Mouse (Mus musculus) CH12.LX (cell line): Measurements from ENCODE around the gene Msmb. TPM values are rescaled to one million over a fixed set of nuclear protein-coding genes. Genes with fewer than 3 reads are reported as not detected.
A peak's percentile ranks its signal among the peaks of the same experiment; 100 is the strongest.

ENCODE experiments used
- DNase-seq: peaks from one replicate; pipeline ENCODE4 v3.0.0-alpha.2; 2013; ENCODE audit errors: extremely low read depth
- H3K27ac ChIP-seq: 2 replicates; pipeline ENCODE4 v1.5.1; 2012; ENCODE audit warnings: low read depth, mild to moderate bottlenecking, control low read depth, moderate library complexity; ENCODE audit not compliant: insufficient read depth
- H3K27me3 ChIP-seq: replicated peaks from 2 replicates; pipeline ENCODE3; 2012; ENCODE audit warnings: inconsistent platforms
- H3K36me3 ChIP-seq, 2 experiments: replicated peaks in 1 of 2; 2 replicates each; pipeline versions ENCODE3 to v1.6.1; 2012; ENCODE audit warnings: inconsistent platforms in 1 of 2, low read length in 1 of 2, mild to moderate bottlenecking in 1 of 2, mixed read lengths in 1 of 2, moderate library complexity in 1 of 2; ENCODE audit not compliant: control insufficient read depth in 1 of 2, insufficient read depth in 1 of 2
- H3K4me1 ChIP-seq, 2 experiments: 2 replicates each; pipeline ENCODE4 v1.6.1; 2012; ENCODE audit warnings: inconsistent platforms in 1 of 2, moderate library complexity in 1 of 2; ENCODE audit not compliant: insufficient read depth in 2 of 2, control insufficient read depth in 1 of 2
- H3K4me2 ChIP-seq: 2 replicates; pipeline ENCODE4 v1.6.1; 2012; ENCODE audit warnings: low read depth, mild to moderate bottlenecking, control low read depth; ENCODE audit not compliant: poor library complexity, insufficient read depth, severe bottlenecking
- H3K4me3 ChIP-seq, 3 experiments: fragments of 150-350 bp in 1 of 3; sonication (generic) in 1 of 3; replicated peaks in 1 of 3; 2 replicates each; pipeline versions ENCODE3 to v1.5.1; 2011 to 2012; ENCODE audit warnings: low read depth in 2 of 3, low read length in 2 of 3, mild to moderate bottlenecking in 2 of 3, moderate library complexity in 2 of 3, control low read depth in 1 of 3, improper control_type of control experiment in 1 of 3, inconsistent platforms in 1 of 3, mixed read lengths in 1 of 3; ENCODE audit not compliant: poor library complexity in 1 of 3
- H3K79me2 ChIP-seq: replicated peaks from 2 replicates; pipeline ENCODE4 v1.6.1; 2012; ENCODE audit warnings: mild to moderate bottlenecking, moderate library complexity; ENCODE audit not compliant: control insufficient read depth, poor library complexity, insufficient read depth, severe bottlenecking; ENCODE audit errors: extremely low read depth
- H3K9ac ChIP-seq: 2 replicates; pipeline ENCODE4 v1.6.1; 2012; ENCODE audit warnings: low read depth, mild to moderate bottlenecking, control low read depth, moderate library complexity; ENCODE audit not compliant: insufficient read depth
- H3K9me3 ChIP-seq: replicated peaks from 2 replicates; pipeline ENCODE3; 2012; ENCODE audit warnings: low read length, inconsistent platforms, mixed read lengths
- BHLHE40 ChIP-seq: IDR thresholded peaks from 2 replicates; pipeline ENCODE4 v1.6.1; 2011; ENCODE audit warnings: mild to moderate bottlenecking, low read depth, low read length, improper control_type of control experiment
- CHD2 ChIP-seq: IDR thresholded peaks from 2 replicates; pipeline ENCODE4 v1.6.1; 2011; ENCODE audit warnings: low read length, improper control_type of control experiment
- ELF1 ChIP-seq: IDR thresholded peaks from 2 replicates; pipeline ENCODE4 v1.6.1; 2014; ENCODE audit warnings: low read depth, mild to moderate bottlenecking, inconsistent platforms, low read length, improper control_type of control experiment
- ETS1 ChIP-seq: conservative IDR thresholded peaks from 2 replicates; pipeline ENCODE4 v1.6.1; 2012; ENCODE audit warnings: low read depth, mild to moderate bottlenecking, inconsistent platforms, low read length, improper control_type of control experiment, moderate library complexity
- HCFC1 ChIP-seq: IDR thresholded peaks from 2 replicates; pipeline ENCODE4 v1.6.1; 2012; ENCODE audit warnings: low read depth, mild to moderate bottlenecking, inconsistent platforms, low read length, improper control_type of control experiment
- IRF4 ChIP-seq: IDR thresholded peaks from 2 replicates; pipeline ENCODE4 v1.6.1; 2014; ENCODE audit warnings: low read depth, mild to moderate bottlenecking, inconsistent platforms, low read length, improper control_type of control experiment
- JUND ChIP-seq: conservative IDR thresholded peaks from 2 replicates; pipeline ENCODE4 v1.6.1; 2011; ENCODE audit warnings: low read depth, low read length, improper control_type of control experiment
- KAT2A ChIP-seq: IDR thresholded peaks from 2 replicates; pipeline ENCODE4 v1.6.1; 2012; ENCODE audit warnings: low read length, improper control_type of control experiment, inconsistent platforms; ENCODE audit not compliant: insufficient replicate concordance
- MAFK ChIP-seq: IDR thresholded peaks from 2 replicates; pipeline ENCODE4 v1.6.1; 2011; ENCODE audit warnings: low read length, improper control_type of control experiment; ENCODE audit not compliant: insufficient replicate concordance
- MAX ChIP-seq: IDR thresholded peaks from 2 replicates; pipeline ENCODE4 v1.6.1; 2011; ENCODE audit warnings: low read length, improper control_type of control experiment
- MXI1 ChIP-seq: IDR thresholded peaks from 2 replicates; pipeline ENCODE4 v1.6.1; 2011; ENCODE audit warnings: mild to moderate bottlenecking, low read depth, low read length, improper control_type of control experiment
- MYC ChIP-seq: IDR thresholded peaks from 2 replicates; pipeline ENCODE4 v1.6.1; 2011; ENCODE audit warnings: low read depth, mild to moderate bottlenecking, improper control_type of control experiment, low read length
- NELFE ChIP-seq: IDR thresholded peaks from 2 replicates; pipeline ENCODE4 v1.6.1; 2011; ENCODE audit warnings: low read depth, low read length, improper control_type of control experiment
- NRF1 ChIP-seq: IDR thresholded peaks from 2 replicates; pipeline ENCODE4 v1.6.1; 2014; ENCODE audit warnings: low read depth, mild to moderate bottlenecking, inconsistent platforms, low read length, improper control_type of control experiment, moderate library complexity
- PAX5 ChIP-seq: IDR thresholded peaks from 2 replicates; pipeline ENCODE4 v1.6.1; 2012; ENCODE audit warnings: low read length, inconsistent platforms, mixed read lengths
- POLR2A ChIP-seq: IDR thresholded peaks from 2 replicates; pipeline ENCODE4 v1.6.1; 2011; ENCODE audit warnings: low read depth, mild to moderate bottlenecking, improper control_type of control experiment, low read length
- SIN3A ChIP-seq: IDR thresholded peaks from 2 replicates; pipeline ENCODE4 v1.6.1; 2012; ENCODE audit warnings: low read length, improper control_type of control experiment, inconsistent platforms
- TBP ChIP-seq: conservative IDR thresholded peaks from 2 replicates; pipeline ENCODE4 v1.6.1; 2011; ENCODE audit warnings: low read depth, low read length, improper control_type of control experiment
- TCF12 ChIP-seq: IDR thresholded peaks from 2 replicates; pipeline ENCODE4 v1.6.1; 2014; ENCODE audit warnings: low read depth, mild to moderate bottlenecking, inconsistent platforms, low read length, improper control_type of control experiment
- UBTF ChIP-seq: IDR thresholded peaks from 2 replicates; pipeline ENCODE4 v1.6.1; 2012; ENCODE audit warnings: low read depth, mild to moderate bottlenecking, inconsistent platforms, low read length, improper control_type of control experiment, moderate library complexity
- USF2 ChIP-seq: conservative IDR thresholded peaks from 2 replicates; pipeline ENCODE4 v1.6.1; 2011; ENCODE audit warnings: low read depth, low read length, improper control_type of control experiment
- ZKSCAN1 ChIP-seq: IDR thresholded peaks from 2 replicates; pipeline ENCODE4 v1.6.1; 2012; ENCODE audit warnings: low read depth, inconsistent platforms, low read length, improper control_type of control experiment, borderline replicate concordance
- ZMIZ1 ChIP-seq: IDR thresholded peaks from 2 replicates; pipeline ENCODE4 v1.6.1; 2012; ENCODE audit warnings: low read depth, mild to moderate bottlenecking, inconsistent platforms, low read length, improper control_type of control experiment
- ZNF384 ChIP-seq: IDR thresholded peaks from 2 replicates; pipeline ENCODE4 v1.6.1; 2012; ENCODE audit warnings: low read depth, low read length, improper control_type of control experiment, inconsistent platforms
- dilution Hi-C: fragments of 300-500 bp; cut with MboI; formaldehyde crosslinking; loops from 2 replicates; pipeline ENCODE4 v1.14.3; 2020; ENCODE audit warnings: low sequenced_read_pairs; ENCODE audit not compliant: extremely low pct_unique_long_range_greater_than_20kb, extremely low pct_ligation_motif_present
- in situ Hi-C: fragments of 300-500 bp; cut with MboI; formaldehyde crosslinking; loops from 3 replicates; pipeline ENCODE4 v1.14.3; 2019; ENCODE audit warnings: low sequenced_read_pairs, low pct_ligation_motif_present, low pct_unique_long_range_greater_than_20kb, mixed read lengths
- polyA plus RNA-seq: library from polyadenylated mRNA; unstranded; fragments of >175 nt; gene quantifications from 2 replicates; pipeline ENCODE4 v1.2.1, GENCODE M21; 2012; ENCODE audit warnings: low read depth; ENCODE audit not compliant: insufficient read length
- total RNA-seq, 2 experiments: library from RNA; depleted of rRNA; stranded (reverse); fragments of 300-350 nt in 1 of 2; fragments of >200 nt in 1 of 2; gene quantifications; 2 replicates each; pipeline ENCODE4 v1.2.3; 2012 to 2014

The Msmb gene
- total and polyA plus RNA-seq, 3 experiments, result not detected

- dilution Hi-C loops (no loop called here), in situ Hi-C loops (no loop called here)
- peak; percentile 86 for TF ChIP-seq BHLHE40
- TF ChIP-seq KAT2A, result 0 out of 2 replicates have a peak, but pooled peaks have one; percentile 9
- TF ChIP-seq MYC, result peak; percentile 84; the same call in 1 of the 2 replicates
- TF ChIP-seq ZNF384, result peak; percentile 96
- TF ChIP-seq MAX, result peak; percentile 67
- no peak for TF ChIP-seq ETS1
- 0 out of 2 replicates have a peak, but pooled peaks have one; percentile 24 for TF ChIP-seq JUND
- TF ChIP-seq POLR2A, result peak; percentile 57
- TF ChIP-seq SIN3A, result no peak
- TF ChIP-seq IRF4, result peak; percentile 50; the same call in 1 of the 2 replicates
- TF ChIP-seq HCFC1, result no peak
- peak; percentile 35; the same call in 1 of the 2 replicates for TF ChIP-seq ZMIZ1
- H3K4me2 ChIP-seq, result 0 out of 2 replicates have a peak overlapping the region, but pooled peaks have one; percentile 31
- peak overlapping the region; percentile 50; the same call in 1 of the 2 replicates for H3K9ac ChIP-seq
- peak overlapping the region; percentile 80 to 98 (median 96) for H3K4me3 ChIP-seq
- peaks cover 0 to 17% of the 10 kb centered on the region in 2 experiments for H3K36me3 ChIP-seq
- H3K4me1 ChIP-seq, result peaks cover 0 to 35% of the 10 kb centered on the region in 2 experiments; a peak in 2 of 4 replicates
- peaks cover 7% of the 10 kb centered on the region for H3K9me3 ChIP-seq
- peak overlapping the region; percentile 69 for H3K27ac ChIP-seq
- peaks cover 39% of the 10 kb centered on the region for H3K79me2 ChIP-seq
- DNase-seq, result peak; percentile 89
- H3K27me3 ChIP-seq, result no peaks in the 10 kb centered on the region
Observed at GRCm38 (mm10) chr14:32159150-32159670, 17.4 kb downstream of the Msmb start.

- H3K4me1 ChIP-seq, result peaks cover 0 to 41% of the 10 kb centered on the region in 2 experiments; a peak in 2 of 4 replicates
- in situ Hi-C loops, result no loop called here
- TF ChIP-seq KAT2A, result 0 out of 2 replicates have a peak, but pooled peaks have one; percentile 35
- TF ChIP-seq SIN3A, result peak; percentile 57; the same call in 1 of the 2 replicates
- TF ChIP-seq TCF12, result peak; percentile 76
- peak; percentile 85 for TF ChIP-seq POLR2A
- TF ChIP-seq NRF1, result peak; percentile 86
- peak; percentile 94 for TF ChIP-seq TBP
- 0 out of 2 replicates have a peak, but pooled peaks have one; percentile 58 for TF ChIP-seq MYC
- peak; percentile 70 for TF ChIP-seq HCFC1
- TF ChIP-seq ZNF384, result peak; percentile 86
- no peak for TF ChIP-seq PAX5
- no peak for TF ChIP-seq USF2
- peak; percentile 61 for TF ChIP-seq NELFE
- TF ChIP-seq ELF1, result peak; percentile 57
- TF ChIP-seq CHD2, result peak; percentile 99
- TF ChIP-seq UBTF, result 0 out of 2 replicates have a peak, but pooled peaks have one; percentile 38
- peak; percentile 68 for TF ChIP-seq MXI1
- TF ChIP-seq ZKSCAN1, result no peak
- no peak for TF ChIP-seq MAFK
- TF ChIP-seq MAX, result 0 out of 2 replicates have a peak, but pooled peaks have one; percentile 12
Observed at GRCm38 (mm10) chr14:32159690-32160246, 17.9 kb downstream of the Msmb start, which contains the start of gene Ncoa4. Gene Ncoa4 (plus strand): TSS chr14:32159865.

More at GRCm38 (mm10) chr14:32159690-32160246, 17.9 kb downstream of the Msmb start, which contains the start of gene Ncoa4:
- peaks cover 0 to 17% of the 10 kb centered on the region in 2 experiments for H3K36me3 ChIP-seq
- H3K27me3 ChIP-seq, result no peaks in the 10 kb centered on the region
- peak within 1 kb of the TSS; percentile 82 for H3K4me2 ChIP-seq
- peak within 1 kb of the TSS; percentile 93 for H3K9ac ChIP-seq
- peaks cover 7% of the 10 kb centered on the region for H3K9me3 ChIP-seq
- peaks cover 43% of the 10 kb centered on the region for H3K79me2 ChIP-seq
- peak within 1 kb of the TSS; percentile 89 for H3K27ac ChIP-seq
- peak; percentile 100 for DNase-seq
- dilution Hi-C loops, result no loop called here
- peak within 1 kb of the TSS; percentile 80 to 98 (median 96) for H3K4me3 ChIP-seq
